Mouse (Mus musculus): ENCODE measurements around the gene Tfeb. TPM values are rescaled to one million over a fixed set of nuclear protein-coding genes. Genes with fewer than 3 reads are reported as not detected.

Tfeb gene
- polyA plus RNA-seq, 1 experiment = 3.2 TPM

GRCm38 (mm10) chr17:47715037-47715436 lies 21.8 kb upstream of the Tfeb start:
- TF ChIP-seq CTCF (IDR thresholded peaks at IDR 0.05; ENCODE audit: borderline replicate concordance, extremely low read depth, insufficient read depth, insufficient read length) (no peak), POLR2A (IDR thresholded peaks at IDR 0.05; ENCODE audit: borderline replicate concordance, extremely low read depth, insufficient read depth, insufficient read length, poor library complexity, severe bottlenecking) (no peak)
- DNase-seq (ENCODE audit: low read depth) = no peak

DNA sequence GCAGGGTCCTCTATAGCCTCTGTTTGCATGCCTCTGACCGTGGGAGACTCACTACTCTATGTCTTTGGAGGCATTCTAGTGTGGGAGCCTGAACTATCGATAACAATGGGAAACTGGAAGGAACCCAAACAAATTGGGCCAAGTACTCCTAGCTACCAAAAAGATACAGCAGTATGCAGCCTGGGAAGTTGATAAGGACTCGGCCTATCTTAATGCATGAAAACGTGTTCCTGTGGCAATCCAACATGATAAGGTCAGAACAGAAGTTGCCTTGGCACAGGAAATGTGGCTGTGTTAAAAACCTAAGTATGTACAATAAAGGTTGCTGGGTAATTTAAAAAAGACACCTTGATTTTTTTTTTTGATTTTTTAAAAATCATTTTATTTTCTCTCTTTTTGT lies 15.6 kb upstream of the Tfeb start:
- TF ChIP-seq CTCF (IDR thresholded peaks at IDR 0.05; ENCODE audit: borderline replicate concordance, extremely low read depth, insufficient read depth, insufficient read length) = no peak
- TF ChIP-seq POLR2A (IDR thresholded peaks at IDR 0.05; ENCODE audit: borderline replicate concordance, extremely low read depth, insufficient read depth, insufficient read length, poor library complexity, severe bottlenecking) = no peak
- no peak for DNase-seq (ENCODE audit: low read depth)

- no peak for DNase-seq (ENCODE audit: low read depth)
- TF ChIP-seq POLR2A (IDR thresholded peaks at IDR 0.05; ENCODE audit: borderline replicate concordance, extremely low read depth, insufficient read depth, insufficient read length, poor library complexity, severe bottlenecking) (no peak), CTCF (IDR thresholded peaks at IDR 0.05; ENCODE audit: borderline replicate concordance, extremely low read depth, insufficient read depth, insufficient read length) (no peak)
Observed at GRCm38 (mm10) chr17:47726566-47726965, 10.3 kb upstream of the Tfeb start, which contains the start of gene Pgc. Gene Pgc, plus strand, starts transcription at chr17:47726842.

GRCm38 (mm10) chr17:47730633-47731575 lies 5.9 kb upstream of the Tfeb start:
- TF ChIP-seq POLR2A (IDR thresholded peaks at IDR 0.05; ENCODE audit: borderline replicate concordance, extremely low read depth, insufficient read depth, insufficient read length, poor library complexity, severe bottlenecking) (no peak), CTCF (IDR thresholded peaks at IDR 0.05; ENCODE audit: borderline replicate concordance, extremely low read depth, insufficient read depth, insufficient read length) (no peak)
- no peak for DNase-seq (ENCODE audit: low read depth)

DNA sequence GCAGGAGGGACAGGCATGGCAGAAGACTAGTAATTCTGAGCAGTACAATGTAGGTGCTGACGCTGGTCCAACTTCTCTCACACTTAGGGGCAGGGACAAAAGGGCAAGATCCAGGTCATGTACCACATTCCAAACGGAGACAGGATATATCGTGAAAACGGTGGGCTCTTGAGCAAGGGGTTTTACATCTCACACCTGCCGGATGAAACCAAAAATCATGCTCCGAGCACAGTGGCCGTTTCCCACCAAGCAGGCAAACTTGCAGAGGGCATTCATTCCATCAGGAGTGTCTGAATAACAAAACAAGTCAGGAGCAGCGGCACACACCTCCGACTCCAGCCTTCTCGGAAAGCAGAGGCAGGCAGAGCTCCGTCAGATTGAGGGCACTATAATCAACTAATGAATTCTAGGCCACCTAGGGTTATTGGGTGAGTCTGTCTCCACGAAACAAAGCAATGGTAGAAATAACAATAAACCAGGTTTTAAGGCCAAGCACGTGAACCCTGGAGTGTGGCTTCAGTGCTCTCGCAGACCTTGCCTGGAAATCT lies 1.2 kb upstream of the Tfeb start:
- no peak for DNase-seq (ENCODE audit: low read depth)
- TF ChIP-seq CTCF (IDR thresholded peaks at IDR 0.05; ENCODE audit: borderline replicate concordance, extremely low read depth, insufficient read depth, insufficient read length) (no peak), POLR2A (IDR thresholded peaks at IDR 0.05; ENCODE audit: borderline replicate concordance, extremely low read depth, insufficient read depth, insufficient read length, poor library complexity, severe bottlenecking) (no peak)

GRCm38 (mm10) chr17:47737271-47738065 lies 638 bp downstream of the Tfeb start:
- DNase-seq (ENCODE audit: low read depth) = peak; percentile 63
- TF ChIP-seq POLR2A (IDR thresholded peaks at IDR 0.05; ENCODE audit: borderline replicate concordance, extremely low read depth, insufficient read depth, insufficient read length, poor library complexity, severe bottlenecking) (no peak), CTCF (IDR thresholded peaks at IDR 0.05; ENCODE audit: borderline replicate concordance, extremely low read depth, insufficient read depth, insufficient read length) (no peak)

DNA sequence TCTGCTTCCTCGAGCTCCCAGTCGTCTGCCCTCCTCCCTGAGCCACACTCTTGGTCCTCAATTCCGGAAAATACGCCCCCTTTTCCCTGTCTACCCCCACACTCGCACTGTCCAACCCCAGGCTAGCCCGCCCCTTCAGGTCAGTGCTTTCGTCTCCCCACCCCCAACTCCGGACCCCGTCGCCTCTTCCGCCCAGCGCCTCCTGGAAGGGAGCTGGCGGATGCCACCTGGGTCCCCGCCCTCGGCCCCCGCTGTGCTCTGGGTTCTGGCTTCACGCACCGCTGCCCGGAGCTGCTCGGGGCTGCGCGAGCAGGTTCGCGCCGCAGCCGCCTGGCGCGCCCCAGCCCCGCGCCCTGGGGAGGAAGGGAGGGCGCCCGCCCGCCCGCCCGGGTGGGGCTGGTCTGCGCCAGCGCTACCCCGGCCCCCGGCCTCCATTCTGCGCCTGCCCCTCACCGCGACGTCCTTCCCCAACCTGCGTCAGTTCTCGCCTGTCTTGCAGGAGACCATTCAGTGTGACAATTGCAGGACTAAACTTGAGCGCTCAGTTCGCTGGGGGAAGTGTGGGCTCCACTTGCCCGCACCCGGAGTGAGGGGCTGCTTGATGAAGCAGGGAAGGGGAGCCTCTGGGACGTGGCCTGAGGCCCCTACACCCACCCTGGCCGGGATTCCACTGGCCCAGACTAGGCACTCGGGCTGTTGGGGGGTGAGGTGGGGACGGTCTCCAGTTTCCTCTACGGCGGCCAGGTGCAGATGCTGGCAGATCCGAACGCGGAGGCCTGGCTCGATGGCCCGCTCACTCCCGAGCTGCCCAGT lies 1.4 kb downstream of the Tfeb start:
- DNase-seq (ENCODE audit: low read depth) = peak; percentile 29
- no peak for TF ChIP-seq CTCF (IDR thresholded peaks at IDR 0.05; ENCODE audit: borderline replicate concordance, extremely low read depth, insufficient read depth, insufficient read length)
- no peak for TF ChIP-seq POLR2A (IDR thresholded peaks at IDR 0.05; ENCODE audit: borderline replicate concordance, extremely low read depth, insufficient read depth, insufficient read length, poor library complexity, severe bottlenecking)

GRCm38 (mm10) chr17:47738879-47739798 lies 2.3 kb downstream of the Tfeb start:
- no peak for TF ChIP-seq CTCF (IDR thresholded peaks at IDR 0.05; ENCODE audit: borderline replicate concordance, extremely low read depth, insufficient read depth, insufficient read length)
- no peak for TF ChIP-seq POLR2A (IDR thresholded peaks at IDR 0.05; ENCODE audit: borderline replicate concordance, extremely low read depth, insufficient read depth, insufficient read length, poor library complexity, severe bottlenecking)
- DNase-seq (ENCODE audit: low read depth) = peak; percentile 44

DNA sequence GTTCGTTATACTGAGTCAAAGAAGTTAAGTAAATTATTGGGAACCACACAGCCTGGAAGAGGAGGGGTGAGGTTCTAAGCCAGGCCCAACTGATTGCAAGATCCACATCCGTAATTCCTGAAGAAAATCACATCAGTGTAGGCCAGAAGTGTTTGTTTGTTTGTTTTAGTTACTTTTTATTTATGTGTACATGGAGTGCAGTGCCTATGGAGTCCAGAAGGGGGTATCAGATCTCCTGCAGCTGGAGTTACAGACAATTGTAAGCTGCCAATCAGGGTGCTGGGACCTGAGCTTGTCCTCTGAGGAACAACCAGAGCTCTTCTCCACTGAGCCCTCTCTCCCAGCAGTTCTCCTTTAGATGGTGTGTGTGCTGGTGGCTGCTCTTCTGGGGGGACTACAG lies 3.4 kb downstream of the Tfeb start:
- no peak for DNase-seq (ENCODE audit: low read depth)
- TF ChIP-seq CTCF (IDR thresholded peaks at IDR 0.05; ENCODE audit: borderline replicate concordance, extremely low read depth, insufficient read depth, insufficient read length) (no peak), POLR2A (IDR thresholded peaks at IDR 0.05; ENCODE audit: borderline replicate concordance, extremely low read depth, insufficient read depth, insufficient read length, poor library complexity, severe bottlenecking) (no peak)
